Mouse (Mus musculus) kidney, adult 2 months (tissue): ENCODE results near the gene Tlr8. TPM values are rescaled to one million over a fixed set of nuclear protein-coding genes. Genes with fewer than 3 reads are reported as not detected.
"Not testable (repeated sequence)": the region's sequence is repeated elsewhere in the genome, so short reads cannot be mapped to it uniquely, and the experiment has no call there.

Source experiments
- DNase-seq: peaks from one replicate; pipeline ENCODE4 v3.0.0; 2021
- H3K27ac ChIP-seq: fragments of 200-500 bp; 2 replicates; pipeline ENCODE4 v1.5.1; 2012; ENCODE audit warnings: low read depth, low read length, control low read depth, inconsistent platforms; ENCODE audit not compliant: insufficient read depth
- H3K27me3 ChIP-seq: fragments of 200-500 bp; replicated peaks from 2 replicates; pipeline ENCODE4 v1.6.1; 2012; ENCODE audit warnings: mild to moderate bottlenecking, moderate library complexity, low read length, inconsistent platforms; ENCODE audit not compliant: control insufficient read depth, insufficient read depth
- H3K36me3 ChIP-seq: fragments of 200-500 bp; 2 replicates; pipeline ENCODE4 v1.6.1; 2012; ENCODE audit warnings: mild to moderate bottlenecking, moderate library complexity, low read length, inconsistent platforms; ENCODE audit not compliant: control insufficient read depth, insufficient read depth
- H3K4me1 ChIP-seq: fragments of 200-500 bp; 2 replicates; pipeline ENCODE4 v1.6.1; 2011; ENCODE audit warnings: low read length; ENCODE audit not compliant: control insufficient read depth, insufficient read depth
- H3K4me3 ChIP-seq: fragments of 200-500 bp; 2 replicates; pipeline ENCODE4 v1.5.1; 2011; ENCODE audit warnings: mild to moderate bottlenecking, low read depth, low read length, control low read depth; ENCODE audit not compliant: insufficient read depth
- CTCF ChIP-seq: fragments of 200-500 bp; conservative IDR thresholded peaks from 2 replicates; pipeline ENCODE4 v1.5.1; 2011; ENCODE audit warnings: low read depth, mild to moderate bottlenecking, control low read depth, low read length, moderate library complexity, mixed read lengths; ENCODE audit not compliant: insufficient read depth, insufficient read length
- POLR2A ChIP-seq: fragments of 200-500 bp; IDR thresholded peaks from one replicate; pipeline ENCODE4 v1.6.1; 2011; ENCODE audit warnings: low read depth, low read length, control low read depth
- WGBS: fragments of 180-500 bp; shearing (Covaris S2); methylation state at CpG from one replicate; pipeline ENCODE4 v1.1.7; 2018; 5-methylcytosine and 5-hydroxymethylcytosine counted together
- polyA plus RNA-seq: library from polyadenylated mRNA; depleted of rRNA; stranded (reverse); fragments of >200 nt; gene quantifications from 2 replicates; pipeline ENCODE4 v1.2.3, GENCODE M21; 2012; rRNA removed

Gene Tlr8
- 0.15 and 0.30 TPM in 2 replicates for polyA plus RNA-seq

DNA sequence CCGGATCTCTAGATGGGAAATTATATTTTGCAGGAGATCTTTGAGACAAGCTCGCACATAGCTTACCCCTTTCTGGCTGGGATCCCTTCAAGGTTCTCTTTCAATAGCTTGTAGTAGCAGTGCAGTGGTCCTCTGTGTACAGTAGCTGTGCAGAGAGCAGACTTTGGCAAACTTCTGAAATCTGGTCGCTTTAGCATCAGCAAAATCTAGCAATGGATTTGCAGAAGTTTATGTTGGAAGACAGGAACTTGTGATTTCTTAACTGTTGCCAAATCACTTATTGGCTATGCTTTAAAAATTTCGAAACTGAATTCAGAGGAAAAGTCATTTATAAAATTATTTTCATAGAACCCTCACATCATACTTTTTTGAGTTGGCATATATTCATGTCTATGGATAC, at the start of gene Tlr8:
Gene Tlr8 (minus strand): TSS at position 244 of the 400 bp plus-strand sequence.
- no peak for TF ChIP-seq POLR2A
- H3K27ac ChIP-seq, result no peak within 1 kb of the TSS
- no peak for DNase-seq
- 73% methylated on average over 4 of the region's 4 CpGs for WGBS
- H3K27me3 ChIP-seq, result no peaks in the 10 kb centered on the region
- H3K4me1 ChIP-seq, result no peaks in the 10 kb centered on the region
- H3K4me3 ChIP-seq, result no peak within 1 kb of the TSS
- no peaks in the 10 kb centered on the region for H3K36me3 ChIP-seq

DNA sequence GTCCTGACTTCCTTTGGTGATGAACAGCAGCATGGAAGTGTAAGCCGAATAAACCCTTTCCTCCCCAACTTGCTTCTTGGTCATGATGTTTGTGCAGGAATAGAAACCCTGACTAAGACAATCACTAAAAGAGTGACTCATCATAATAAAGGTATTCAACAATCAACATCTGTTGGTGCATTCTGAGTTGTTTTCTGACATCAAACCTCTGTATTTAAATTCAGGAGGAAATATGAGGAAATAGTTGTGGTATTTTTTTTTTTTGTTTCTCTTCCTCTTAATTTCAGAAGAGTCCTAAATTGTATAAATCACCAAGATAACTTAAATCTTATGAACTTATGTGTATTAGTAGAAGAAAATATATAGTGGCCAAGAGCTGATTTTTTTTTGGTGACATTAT, 37.9 kb upstream of the Tlr8 start:
- not testable (repeated sequence) for H3K27ac ChIP-seq, H3K27me3 ChIP-seq, H3K36me3 ChIP-seq, H3K4me3 ChIP-seq, DNase-seq, H3K4me1 ChIP-seq
- 71% methylated on average over 1 of the region's 1 CpGs for WGBS

DNA sequence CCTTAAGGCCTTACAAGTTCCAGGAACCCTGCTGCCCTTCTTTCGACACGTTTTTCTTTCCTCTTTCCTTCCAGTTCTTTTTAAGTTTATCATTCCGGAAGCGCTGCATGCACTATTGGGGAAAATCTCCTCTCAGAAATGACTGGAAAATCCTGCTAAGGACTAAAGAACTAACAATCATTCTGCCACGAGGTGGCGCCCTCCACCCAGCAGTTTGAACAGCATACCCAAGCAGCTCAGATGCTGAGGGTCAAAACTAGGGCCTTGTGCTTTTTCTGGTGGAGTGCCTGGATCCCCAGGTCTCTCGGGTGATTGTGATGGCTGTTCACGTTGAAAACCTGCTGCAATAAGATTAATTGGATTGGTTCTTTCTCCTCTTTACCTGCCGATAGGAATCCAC, 12.8 kb upstream of the Tlr8 start:
- no peak overlapping the region for H3K4me3 ChIP-seq
- DNase-seq, result peak; percentile 58
- WGBS, result 10% methylated on average over 9 of the region's 9 CpGs
- H3K27me3 ChIP-seq, result no peaks in the 10 kb centered on the region
- no peak overlapping the region for H3K27ac ChIP-seq
- TF ChIP-seq POLR2A (no peak), CTCF (peak; percentile 66)
- H3K4me1 ChIP-seq, result no peaks in the 10 kb centered on the region
- H3K36me3 ChIP-seq, result no peaks in the 10 kb centered on the region

DNA sequence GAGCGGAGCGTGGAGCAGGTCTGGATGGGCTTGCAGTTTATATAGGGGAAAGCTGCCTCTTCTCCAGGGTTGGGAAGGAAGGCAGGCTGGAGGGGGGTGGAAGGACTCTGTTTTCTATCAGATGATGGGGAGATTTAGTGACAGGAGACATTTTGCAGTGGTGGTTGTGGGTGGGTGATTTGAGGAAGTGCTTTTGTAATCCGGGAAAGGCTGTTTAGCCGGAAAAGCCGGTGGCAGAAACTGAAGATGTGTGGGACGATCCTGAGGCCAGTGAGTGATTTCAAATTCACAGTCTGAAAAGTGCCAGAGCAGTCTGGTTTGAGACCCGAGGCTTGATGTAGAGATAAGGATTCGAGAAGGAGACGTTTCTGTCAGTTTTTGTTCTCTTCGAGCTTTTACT, 12.4 kb upstream of the Tlr8 start:
- Histone ChIP-seq H3K36me3 (no peaks in the 10 kb centered on the region), H3K27me3 (no peaks in the 10 kb centered on the region), H3K27ac (no peak overlapping the region), H3K4me1 (no peaks in the 10 kb centered on the region), H3K4me3 (no peak overlapping the region)
- no peak for TF ChIP-seq POLR2A
- no peak for TF ChIP-seq CTCF
- 27% methylated on average over 10 of the region's 10 CpGs for WGBS
- DNase-seq, result no peak

DNA sequence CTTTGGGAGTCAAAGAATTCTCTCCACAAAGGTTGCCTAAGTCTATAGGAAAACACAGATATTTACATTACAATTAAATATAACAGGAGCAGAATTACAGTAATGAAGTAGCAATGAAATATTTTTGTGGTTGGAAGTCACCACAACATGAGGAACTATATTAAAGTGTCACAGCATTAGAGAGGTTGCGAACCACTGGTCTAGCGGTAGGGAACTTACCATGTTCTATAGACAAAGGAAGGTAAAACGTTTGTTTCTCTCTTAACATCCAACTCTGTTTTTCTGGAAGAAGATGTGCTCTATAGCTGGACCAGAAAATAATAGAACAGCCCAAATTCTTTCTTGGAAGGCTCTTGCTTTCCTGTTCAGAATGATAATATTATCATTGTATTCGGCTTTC, 599 bp downstream of the Tlr8 start:
- no peaks in the 10 kb centered on the region for H3K4me1 ChIP-seq
- no peaks in the 10 kb centered on the region for H3K36me3 ChIP-seq
- H3K27ac ChIP-seq, result no peak overlapping the region
- H3K4me3 ChIP-seq, result no peak overlapping the region
- TF ChIP-seq POLR2A (no peak), CTCF (no peak)
- DNase-seq, result no peak
- H3K27me3 ChIP-seq, result no peaks in the 10 kb centered on the region
- 77% methylated on average over 4 of the region's 4 CpGs for WGBS

DNA sequence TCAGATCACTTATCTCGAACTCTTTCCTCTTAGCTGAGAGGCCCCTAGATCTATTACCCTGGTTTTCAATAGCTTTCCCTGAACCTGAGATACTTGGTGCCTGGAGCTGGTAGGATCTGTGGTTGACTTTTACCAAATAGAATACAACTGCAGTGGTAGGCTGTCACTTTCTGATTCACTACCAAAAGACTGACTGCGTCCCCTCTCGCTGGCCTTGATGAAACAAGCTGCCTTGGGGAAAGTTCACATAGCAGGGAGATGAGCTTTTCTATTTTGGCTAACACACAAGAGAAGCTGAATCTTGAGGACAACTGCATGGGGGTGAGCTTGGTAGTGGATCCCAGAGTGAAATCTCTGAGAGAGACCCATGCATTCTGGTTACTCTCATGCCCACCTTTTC, 22.4 kb downstream of the Tlr8 start:
- no peak for DNase-seq
- WGBS, result 84% methylated on average over 3 of the region's 3 CpGs
- TF ChIP-seq POLR2A (no peak), CTCF (no peak)

DNA sequence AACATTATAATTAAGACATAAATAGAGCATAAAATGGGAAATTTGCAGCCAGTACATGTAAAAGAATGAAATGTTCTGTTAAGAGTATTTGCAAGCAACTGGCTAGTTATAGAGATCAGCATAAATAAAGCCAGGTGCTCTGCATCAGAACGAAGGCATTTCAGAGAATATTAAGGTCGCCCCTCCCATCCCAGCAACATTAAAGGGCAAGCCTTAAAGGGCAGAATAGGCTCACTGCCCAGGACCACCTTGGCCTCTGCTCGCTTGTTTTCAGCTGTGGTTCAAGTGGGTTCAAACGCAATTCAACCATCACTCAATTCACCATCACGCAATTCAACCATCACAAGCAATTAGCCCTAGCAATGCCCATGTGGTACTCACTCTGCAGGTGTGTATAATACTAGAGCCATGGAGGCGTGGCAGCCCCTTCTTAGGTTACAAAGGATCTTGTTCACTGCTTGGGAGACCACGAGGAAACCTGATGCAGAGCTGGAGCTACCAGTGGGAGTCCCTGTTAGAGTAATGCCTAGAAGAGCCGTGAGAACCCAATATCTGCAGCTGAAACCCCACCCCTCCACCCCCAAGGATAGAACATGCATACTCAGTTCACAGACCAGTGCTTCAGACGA, 24.7 kb downstream of the Tlr8 start:
- H3K4me3 ChIP-seq, result no peak overlapping the region
- H3K36me3 ChIP-seq, result no peaks in the 10 kb centered on the region
- no peaks in the 10 kb centered on the region for H3K4me1 ChIP-seq
- WGBS, result 43% methylated on average over 9 of the region's 9 CpGs
- no peak overlapping the region for H3K27ac ChIP-seq
- TF ChIP-seq POLR2A (no peak), CTCF (no peak)
- DNase-seq, result no peak
- no peaks in the 10 kb centered on the region for H3K27me3 ChIP-seq

More for the DNA sequence above, 22.4 kb downstream of the Tlr8 start:
- no peak overlapping the region for H3K4me3 ChIP-seq
- no peak overlapping the region for H3K27ac ChIP-seq
- H3K4me1 ChIP-seq, result no peaks in the 10 kb centered on the region
- H3K27me3 ChIP-seq, result no peaks in the 10 kb centered on the region
- H3K36me3 ChIP-seq, result no peaks in the 10 kb centered on the region
